Mouse (Mus musculus) adrenal gland, postnatal 4 days (tissue): ENCODE results near the gene Cct8. TPM values are rescaled to one million over a fixed set of nuclear protein-coding genes. Genes with fewer than 3 reads are reported as not detected.
A peak's percentile ranks its signal among the peaks of the same experiment; 100 is the strongest.

Experiments used
- DNase-seq, 2 experiments: peaks; one replicate each; pipeline ENCODE4 v3.0.0; 2021 to 2022; ENCODE audit warnings: low spot score in 2 of 2, mixed read lengths in 2 of 2
- total RNA-seq, 2 experiments: library from RNA; stranded (reverse); gene quantifications; 2 replicates each; pipeline ENCODE4 v1.2.3; 2021

The Cct8 gene
- total RNA-seq, 2 experiments from 2014 or later: 216 to 221 TPM

- DNase-seq: no peak
Measured at GRCm38 (mm10) chr16:87445528-87445927, 50.1 kb downstream of the Cct8 start.

GRCm38 (mm10) chr16:87445110-87445509 is 50.6 kb downstream of the Cct8 start:
- no peak for DNase-seq

GRCm38 (mm10) chr16:87444071-87444470 is 51.6 kb downstream of the Cct8 start:
- no peak for DNase-seq

- no peak for DNase-seq
Measured at GRCm38 (mm10) chr16:87443245-87443644, 52.4 kb downstream of the Cct8 start.

GRCm38 (mm10) chr16:87442291-87442690 is 53.4 kb downstream of the Cct8 start:
- no peak for DNase-seq

- DNase-seq: no peak
Measured at GRCm38 (mm10) chr16:87441089-87441488, 54.6 kb downstream of the Cct8 start.

GRCm38 (mm10) chr16:87440184-87440686 is 55.4 kb downstream of the Cct8 start, which contains the start of gene Rwdd2b:
Rwdd2b (minus strand) TSS chr16:87440573.
- peak; percentile 71 to 89 for DNase-seq

- DNase-seq: no peak
Measured at GRCm38 (mm10) chr16:87438697-87439096, 57.0 kb downstream of the Cct8 start.

GRCm38 (mm10) chr16:87437096-87437495 is 58.6 kb downstream of the Cct8 start:
- no peak for DNase-seq

GRCm38 (mm10) chr16:87435411-87436205 is 60.1 kb downstream of the Cct8 start:
- no peak for DNase-seq

GRCm38 (mm10) chr16:87434946-87435345 is 60.7 kb downstream of the Cct8 start:
- no peak for DNase-seq

GRCm38 (mm10) chr16:87434266-87434665 is 61.4 kb downstream of the Cct8 start:
- DNase-seq: no peak

Other genes starting within 250 kb of the Cct8 start
- 10 to 100 TPM; 32.5 to 37.1 TPM for gene N6amt1, start 141.7 kb downstream of the Cct8 start, total RNA-seq
- 10 to 100 TPM; 36.5 to 40.3 TPM for gene Ltn1, start 63.3 kb downstream of the Cct8 start, total RNA-seq
- 10 to 100 TPM; 10.2 to 10.6 TPM for gene Rwdd2b, start 55.3 kb downstream of the Cct8 start, total RNA-seq
- 10 to 100 TPM; 69.4 to 69.6 TPM for gene Usp16, start 41.2 kb downstream of the Cct8 start, total RNA-seq
- gene Map3k7cl, start 57.5 kb upstream of the Cct8 start, total RNA-seq: 1 to 10 TPM; 3.8 to 7.0 TPM
- gene Bach1, start 203.1 kb upstream of the Cct8 start, total RNA-seq: 10 to 100 TPM; 29.4 to 30.9 TPM